Mouse (Mus musculus): ENCODE data around the gene Akt2. TPM values are rescaled to one million over a fixed set of nuclear protein-coding genes. Genes with fewer than 3 reads are reported as not detected.

Gene Akt2
- polyA plus RNA-seq (2015; fragmentation: Nextera tagmentation; extraction: Ambion mirVana): 114 and 117 TPM in 2 replicates

GRCm38 (mm10) chr7:27591266-27592216, at the start of gene Akt2:
Gene Akt2, plus strand, starts transcription at chr7:27591552.
- H3K36me3 ChIP-seq: peaks cover 9% of the 10 kb centered on the region; the same call in 1 of the 2 replicates
- peak within 1 kb of the TSS; percentile 99 for H3K27ac ChIP-seq (replicated peaks)
- ATAC-seq (ENCODE audit: insufficient number of reproducible peaks, low FRiP score, low TSS enrichment, low read depth): peak; percentile 94
- peak within 1 kb of the TSS; percentile 61 for H3K4me2 ChIP-seq (replicated peaks)
- peak within 1 kb of the TSS; percentile 78 for H3K4me3 ChIP-seq (replicated peaks)
- H3K9me3 ChIP-seq (replicated peaks): no peaks in the 10 kb centered on the region
- WGBS: under 1% methylated on average over 65 of the region's 71 CpGs
- H3K4me1 ChIP-seq: peaks cover 25% of the 10 kb centered on the region
- H3K9ac ChIP-seq: peak within 1 kb of the TSS; percentile 87
- no peaks in the 10 kb centered on the region for H3K27me3 ChIP-seq

DNA sequence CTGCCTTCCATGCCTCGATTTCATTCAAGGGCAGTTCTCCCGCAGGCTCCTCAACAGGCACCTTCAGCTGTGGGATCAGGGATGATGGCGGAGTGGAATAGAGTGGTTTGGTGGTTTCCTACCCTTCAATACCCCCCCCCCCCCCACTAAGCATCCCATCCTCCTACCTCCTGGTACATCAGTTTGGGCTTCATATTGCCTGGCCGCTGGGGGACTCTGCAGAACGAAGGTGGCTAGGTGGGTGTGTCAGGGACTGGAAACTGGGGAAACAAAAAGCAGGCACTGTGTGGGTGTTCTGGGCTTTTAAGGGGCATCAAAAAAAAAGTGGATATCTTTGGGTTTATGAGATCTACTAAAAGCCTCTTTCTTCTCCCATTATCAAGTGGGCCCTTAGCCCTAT, 49.4 kb upstream of the Akt2 start:
- Histone ChIP-seq H3K27me3 (no peaks in the 10 kb centered on the region), H3K9ac (peak overlapping the region; percentile 39; the same call in 1 of the 2 replicates), H3K4me1 (peaks cover 17% of the 10 kb centered on the region), H3K4me2 (replicated peaks) (peak overlapping the region; percentile 89), H3K36me3 (peaks cover 33% of the 10 kb centered on the region), H3K9me3 (replicated peaks) (no peaks in the 10 kb centered on the region), H3K27ac (replicated peaks) (no peak overlapping the region), H3K4me3 (replicated peaks) (peak overlapping the region; percentile 56)
- no peak for ATAC-seq (ENCODE audit: insufficient number of reproducible peaks, low FRiP score, low TSS enrichment, low read depth)
- 53% methylated on average over 5 of the region's 5 CpGs for WGBS

GRCm38 (mm10) chr7:27542392-27543033, 48.8 kb upstream of the Akt2 start:
- H3K27ac ChIP-seq (replicated peaks): peak overlapping the region; percentile 48; the same call in 1 of the 2 replicates
- peak; percentile 88 for ATAC-seq (ENCODE audit: insufficient number of reproducible peaks, low FRiP score, low TSS enrichment, low read depth)
- no peaks in the 10 kb centered on the region for H3K27me3 ChIP-seq
- H3K4me3 ChIP-seq (replicated peaks): peak overlapping the region; percentile 56
- peaks cover 17% of the 10 kb centered on the region for H3K4me1 ChIP-seq
- H3K36me3 ChIP-seq: peaks cover 27% of the 10 kb centered on the region
- peak overlapping the region; percentile 89 for H3K4me2 ChIP-seq (replicated peaks)
- H3K9me3 ChIP-seq (replicated peaks): no peaks in the 10 kb centered on the region
- WGBS: 1% methylated on average over 30 of the region's 30 CpGs
- H3K9ac ChIP-seq: peak overlapping the region; percentile 39

DNA sequence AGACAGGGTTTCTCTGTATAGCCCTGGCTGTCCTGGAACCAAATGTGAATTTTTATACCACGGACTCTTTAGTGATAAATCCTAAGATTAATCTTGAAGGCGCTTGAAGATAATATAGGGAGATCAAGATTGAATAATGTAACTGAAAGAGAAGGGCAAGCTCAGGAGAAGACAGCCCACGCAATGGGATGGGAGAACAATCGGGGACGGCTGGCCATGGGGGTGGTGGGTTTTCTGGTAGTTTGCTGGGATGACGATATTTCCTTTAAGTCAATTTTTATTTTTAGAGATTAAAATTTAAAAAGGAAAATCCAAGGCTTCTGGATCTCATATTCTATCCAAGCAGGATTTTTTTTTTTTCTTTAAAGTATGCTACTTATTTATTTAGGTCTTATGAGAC, 48.3 kb upstream of the Akt2 start:
- Histone ChIP-seq H3K4me2 (replicated peaks) (peak overlapping the region; percentile 89), H3K4me3 (replicated peaks) (peak overlapping the region; percentile 56), H3K4me1 (peaks cover 17% of the 10 kb centered on the region), H3K27ac (replicated peaks) (peak overlapping the region; percentile 48; the same call in 1 of the 2 replicates), H3K9ac (peak overlapping the region; percentile 39; the same call in 1 of the 2 replicates), H3K36me3 (peaks cover 21% of the 10 kb centered on the region), H3K9me3 (replicated peaks) (no peaks in the 10 kb centered on the region), H3K27me3 (no peaks in the 10 kb centered on the region)
- WGBS: 50% methylated on average over 6 of the region's 6 CpGs
- no peak for ATAC-seq (ENCODE audit: insufficient number of reproducible peaks, low FRiP score, low TSS enrichment, low read depth)

DNA sequence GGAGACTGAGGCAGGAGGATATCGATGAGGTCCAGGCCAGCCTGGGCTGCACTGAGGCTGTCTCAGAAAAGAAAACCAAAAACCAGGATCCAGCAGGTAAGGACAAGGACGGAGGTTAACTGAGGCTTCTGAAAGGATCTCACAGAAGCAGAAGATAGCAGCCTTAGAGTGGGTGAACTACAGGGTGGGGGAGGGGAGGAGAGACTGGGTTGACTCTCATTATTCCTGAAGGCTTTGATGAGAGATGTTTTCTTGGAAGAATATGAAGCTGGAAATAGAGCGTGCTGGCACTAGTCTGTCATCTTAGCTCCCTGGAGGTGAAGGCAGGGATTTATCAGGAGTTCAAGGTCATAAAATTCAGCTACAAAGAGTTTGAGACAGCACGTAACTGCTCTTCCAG, 47.5 kb upstream of the Akt2 start:
- peaks cover 19% of the 10 kb centered on the region for H3K36me3 ChIP-seq
- H3K27me3 ChIP-seq: no peaks in the 10 kb centered on the region
- H3K4me3 ChIP-seq (replicated peaks): no peak overlapping the region
- whole genome bisulfite sequencing: 76% methylated on average over 4 of the region's 4 CpGs
- ATAC-seq (ENCODE audit: insufficient number of reproducible peaks, low FRiP score, low TSS enrichment, low read depth): no peak
- H3K4me1 ChIP-seq: peaks cover 17% of the 10 kb centered on the region
- H3K4me2 ChIP-seq (replicated peaks): no peak overlapping the region
- H3K9ac ChIP-seq: no peak overlapping the region
- no peak overlapping the region for H3K27ac ChIP-seq (replicated peaks)
- no peaks in the 10 kb centered on the region for H3K9me3 ChIP-seq (replicated peaks)

DNA sequence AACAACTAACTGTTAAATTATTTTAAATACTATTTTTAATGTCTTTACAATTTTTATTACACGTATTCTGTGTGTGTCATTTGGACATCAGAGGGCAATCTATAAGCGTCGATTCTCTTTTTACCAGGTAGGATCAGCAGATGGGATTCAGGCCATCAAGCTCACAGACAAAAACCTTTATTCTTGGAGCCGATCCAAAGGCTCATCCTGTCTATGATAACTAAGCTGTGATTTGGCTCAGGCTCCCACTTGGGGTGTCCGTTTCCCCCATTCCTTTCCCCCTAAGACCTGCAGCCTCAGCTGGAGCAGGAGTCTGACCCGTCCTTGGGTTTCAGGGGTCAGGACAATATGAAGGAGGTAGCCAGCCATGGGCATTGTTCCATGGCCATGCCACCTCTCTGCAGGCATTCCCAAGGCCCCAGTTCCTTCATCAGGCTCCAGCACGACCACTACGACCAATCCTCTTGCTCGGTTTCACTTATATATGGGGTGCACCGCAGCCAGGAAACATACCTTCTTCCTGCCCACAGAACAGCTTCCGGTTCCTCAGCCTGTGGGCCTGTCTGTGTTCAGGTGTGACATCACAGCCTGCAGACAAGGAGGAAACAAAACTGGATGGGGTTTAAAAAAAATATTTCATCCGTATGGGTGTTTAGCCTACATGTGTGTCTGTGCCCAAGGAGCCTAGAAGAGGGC, 46.5 kb upstream of the Akt2 start:
- Histone ChIP-seq H3K36me3 (peaks cover 10% of the 10 kb centered on the region), H3K9ac (no peak overlapping the region), H3K27me3 (no peaks in the 10 kb centered on the region), H3K27ac (replicated peaks) (no peak overlapping the region), H3K4me1 (peaks cover 17% of the 10 kb centered on the region), H3K9me3 (replicated peaks) (no peaks in the 10 kb centered on the region), H3K4me2 (replicated peaks) (no peak overlapping the region), H3K4me3 (replicated peaks) (no peak overlapping the region)
- no peak for ATAC-seq (ENCODE audit: insufficient number of reproducible peaks, low FRiP score, low TSS enrichment, low read depth)
- 80% methylated on average over 12 of the region's 12 CpGs for WGBS

DNA sequence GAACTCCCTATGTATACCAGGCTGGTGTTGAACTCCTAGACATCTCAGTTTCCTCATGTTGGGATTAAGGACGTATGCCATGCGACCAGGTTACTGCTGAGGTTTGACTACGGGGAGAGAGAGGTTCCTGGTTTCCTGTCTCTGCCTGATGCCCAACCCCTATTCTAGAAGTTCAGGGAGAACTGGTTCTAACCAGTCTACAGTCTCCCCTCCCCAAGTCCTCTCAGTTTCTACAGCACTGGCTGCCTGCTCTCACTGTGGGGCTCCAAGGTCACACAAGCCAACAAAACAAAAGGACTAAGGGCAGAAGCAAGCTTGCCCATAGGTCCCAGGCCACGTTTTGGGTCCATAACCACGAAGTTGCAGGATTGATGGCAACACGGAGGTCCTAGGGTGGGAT, 41.8 kb upstream of the Akt2 start:
- Histone ChIP-seq H3K36me3 (no peaks in the 10 kb centered on the region), H3K4me1 (peaks cover 15% of the 10 kb centered on the region), H3K9me3 (replicated peaks) (no peaks in the 10 kb centered on the region), H3K4me3 (replicated peaks) (no peak overlapping the region), H3K27me3 (no peaks in the 10 kb centered on the region), H3K9ac (no peak overlapping the region), H3K27ac (replicated peaks) (no peak overlapping the region), H3K4me2 (replicated peaks) (no peak overlapping the region)
- WGBS: 68% methylated on average over 6 of the region's 6 CpGs
- ATAC-seq (ENCODE audit: insufficient number of reproducible peaks, low FRiP score, low TSS enrichment, low read depth): no peak

DNA sequence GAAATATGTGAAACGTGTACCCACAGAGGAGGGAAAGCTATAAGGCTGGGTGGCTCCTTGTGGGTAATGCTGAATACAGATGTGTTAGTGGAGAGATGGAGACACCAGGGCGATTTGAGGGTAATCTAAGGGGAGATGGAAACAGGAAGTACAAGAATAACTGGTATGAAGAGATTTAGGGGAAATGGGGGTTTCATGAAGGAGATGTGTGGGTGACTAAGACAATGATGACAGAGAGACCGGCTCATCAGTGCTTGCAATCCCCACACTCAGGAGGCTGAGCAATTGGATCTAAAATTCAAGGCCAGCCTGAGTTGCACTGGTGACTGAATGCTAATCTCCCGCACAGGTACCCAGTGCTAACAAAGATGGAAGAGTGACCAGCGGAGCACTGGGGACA, 39.3 kb upstream of the Akt2 start:
- Histone ChIP-seq H3K4me3 (replicated peaks) (peak overlapping the region; percentile 77), H3K9me3 (replicated peaks) (no peaks in the 10 kb centered on the region), H3K4me1 (peaks cover 19% of the 10 kb centered on the region), H3K36me3 (peaks cover 10% of the 10 kb centered on the region), H3K4me2 (replicated peaks) (peak overlapping the region; percentile 75), H3K9ac (no peak overlapping the region; the same call in 1 of the 2 replicates), H3K27ac (replicated peaks) (0 out of 2 replicates have a peak overlapping the region, but pooled peaks have one; percentile 63), H3K27me3 (no peaks in the 10 kb centered on the region)
- no peak for ATAC-seq (ENCODE audit: insufficient number of reproducible peaks, low FRiP score, low TSS enrichment, low read depth)
- 48% methylated on average over 5 of the region's 5 CpGs for WGBS

GRCm38 (mm10) chr7:27552931-27553513, 38.3 kb upstream of the Akt2 start, which contains the start of the genes Pld3 and 2310022A10Rik:
Gene Pld3, minus strand, starts transcription at chr7:27553218.
Gene 2310022A10Rik, plus strand, starts transcription at chr7:27553233.
- H3K9me3 ChIP-seq (replicated peaks): no peaks in the 10 kb centered on the region
- peak within 1 kb of the TSS; percentile 75 for H3K4me2 ChIP-seq (replicated peaks)
- WGBS: under 1% methylated on average over 41 of the region's 41 CpGs
- H3K4me1 ChIP-seq: peaks cover 19% of the 10 kb centered on the region
- peak within 1 kb of the TSS; percentile 63 for H3K9ac ChIP-seq
- H3K27me3 ChIP-seq: no peaks in the 10 kb centered on the region
- peak within 1 kb of the TSS; percentile 63 for H3K27ac ChIP-seq (replicated peaks)
- ATAC-seq (ENCODE audit: insufficient number of reproducible peaks, low FRiP score, low TSS enrichment, low read depth): peak; percentile 99
- H3K36me3 ChIP-seq: peaks cover 10% of the 10 kb centered on the region
- H3K4me3 ChIP-seq (replicated peaks): peak within 1 kb of the TSS; percentile 77

- no peak overlapping the region for H3K4me2 ChIP-seq (replicated peaks)
- peak overlapping the region; percentile 51; the same call in 1 of the 2 replicates for H3K27ac ChIP-seq (replicated peaks)
- H3K4me1 ChIP-seq: no peaks in the 10 kb centered on the region
- 57% methylated on average over 8 of the region's 8 CpGs for WGBS
- no peaks in the 10 kb centered on the region for H3K9me3 ChIP-seq (replicated peaks)
- H3K36me3 ChIP-seq: peaks cover 69% of the 10 kb centered on the region
- no peak overlapping the region for H3K9ac ChIP-seq
- H3K27me3 ChIP-seq: no peaks in the 10 kb centered on the region
- ATAC-seq (ENCODE audit: insufficient number of reproducible peaks, low FRiP score, low TSS enrichment, low read depth): peak; percentile 67
- H3K4me3 ChIP-seq (replicated peaks): no peak overlapping the region
These were observed 31.0 kb upstream of the Akt2 start for GRCm38 (mm10) chr7:27560291-27560887.

Data from embryonic facial prominence, embryonic 15.5 days (tissue).